In the genomic region with DNA sequence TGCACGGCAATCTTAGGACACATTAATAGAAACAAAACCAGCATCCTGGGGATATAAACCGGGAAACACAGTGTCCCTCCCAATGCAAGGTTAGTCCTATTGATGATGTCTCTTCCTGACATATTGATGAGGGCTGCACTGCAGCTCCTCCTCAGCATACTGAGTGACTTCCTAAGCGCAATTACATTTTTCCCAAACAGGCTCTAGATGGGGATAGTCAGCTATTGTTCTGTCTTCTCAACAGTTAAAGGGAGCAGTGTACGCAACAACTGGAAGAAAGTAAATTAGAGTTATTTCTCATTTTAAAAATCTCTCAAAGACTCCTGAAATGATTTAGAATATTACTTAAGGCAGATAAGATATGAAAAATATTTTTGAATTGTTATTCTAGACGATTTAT, we compare ENCODE assay signal across 21 mouse cellular contexts.
DNase-seq lines count a peak whose midpoint lies in the region; ATAC-seq and TF ChIP-seq lines count a peak whose summit lies in the region.
"Had no signal": no experiment of that assay in that cellular context is flagged by ENCODE, and none has a peak within 500 bp of the region (broad histone marks: within the 10 kb centered on the region; RNA-seq: fewer than 3 reads in every experiment).

No protein-coding gene starts in this region.

- 68% methylated on average over 5 of the region's 5 CpGs for WGBS in stomach, postnatal 0 days

- H3K9me3 ChIP-seq in stomach, postnatal 0 days (ENCODE audit: control insufficient read depth, low read length), result no peaks in the 10 kb centered on the region
- H3K9me3 ChIP-seq: stomach, embryonic 15.5 days had no signal

- TF ChIP-seq CTCF in stomach, postnatal 0 days (IDR thresholded peaks at IDR 0.05; ENCODE audit: low read depth), result peak; percentile 44; the same call in 1 of the 2 replicates

- no peaks in the 10 kb centered on the region for H3K36me3 ChIP-seq in stomach, postnatal 0 days (ENCODE audit: control insufficient read depth, insufficient read depth, low read length)
- H3K36me3 ChIP-seq: stomach, embryonic 15.5 days had no signal

- H3K27ac ChIP-seq in stomach, postnatal 0 days (replicated peaks), result no peak overlapping the region
- H3K27ac ChIP-seq: heart, adult 2 months; stomach, embryonic 15.5 days had no signal

- ATAC-seq in frontal cortex, adult (ENCODE audit: low TSS enrichment), result peak; percentile 80
- ATAC-seq in stomach, postnatal 0 days (ENCODE audit: low FRiP score, low TSS enrichment), result no peak
- ATAC-seq: intestine, embryonic 16.5 days had no signal

- no peak overlapping the region for H3K9ac ChIP-seq in stomach, postnatal 0 days (ENCODE audit: low read length)
- H3K9ac ChIP-seq: stomach, embryonic 15.5 days had no signal

- H3K27me3 ChIP-seq in stomach, postnatal 0 days (ENCODE audit: control insufficient read depth, insufficient read depth, low read length), result no peaks in the 10 kb centered on the region
- H3K27me3 ChIP-seq: stomach, embryonic 15.5 days had no signal

- DNase-seq in frontal cortex, postnatal 10 days (ENCODE audit: low spot score in 2 of 2), result no peak
- peak; percentile 9 to 49 for DNase-seq in layer of hippocampus, postnatal 14 days (ENCODE audit: low spot score in 2 of 2)
- DNase-seq in layer of hippocampus, adult 9-11 months, result no peak
- DNase-seq in retina, embryonic 14.5 days (ENCODE audit: low spot score), result peak; percentile 11
- DNase-seq in retina, postnatal 1 day, result no peak
- no peak for DNase-seq in stomach, postnatal 0 days (ENCODE audit: low spot score)
- no peak for DNase-seq in cerebellum, adult 9-11 months
- DNase-seq: adrenal gland, postnatal 10 days; cerebellum, adult 11-12 months; cerebellum, postnatal 25 days; gastrocnemius, postnatal 25 days; heart, adult 2 months; heart, postnatal 36 days; left cerebral cortex, postnatal 4 days; liver; lung, postnatal 10 days; thymus, adult 2 months had no signal

- H3K4me1 ChIP-seq in stomach, postnatal 0 days (replicated peaks; ENCODE audit: control insufficient read depth, insufficient read depth), result no peaks in the 10 kb centered on the region
- H3K4me1 ChIP-seq: stomach, embryonic 15.5 days had no signal

- H3K4me2 ChIP-seq in stomach, postnatal 0 days (replicated peaks; ENCODE audit: low read depth), result no peak overlapping the region
- H3K4me2 ChIP-seq: stomach, embryonic 15.5 days had no signal

- no peak for TF ChIP-seq EP300 in stomach, postnatal 0 days (optimal IDR thresholded peaks at IDR 0.05)

- H3K4me3 ChIP-seq in stomach, postnatal 0 days (ENCODE audit: low read depth, low read length), result no peak overlapping the region
- H3K4me3 ChIP-seq: erythroblast, embryonic 14.5 days; heart, adult 2 months; stomach, embryonic 15.5 days had no signal

Comparison
In these comparisons a context has a peak if more than half of its experiments do, and no peak if none do; other contexts are left out.
1. DNase-seq: peak in layer of hippocampus, postnatal 14 days (2 of 2) and retina, embryonic 14.5 days (single experiment); none in frontal cortex, postnatal 10 days (0 of 2), layer of hippocampus, adult 9-11 months (single experiment), retina, postnatal 1 day (single experiment), stomach, postnatal 0 days (single experiment) and cerebellum, adult 9-11 months (single experiment).